Mouse (Mus musculus) cerebral cortex, adult 2 months (tissue): ENCODE data around the gene C1qb.

ENCODE experiments used
- WGBS: fragments of 180-500 bp; shearing (Covaris S2); methylation state at CpG from one replicate; pipeline ENCODE4 v1.1.7; 2018; 5-methylcytosine and 5-hydroxymethylcytosine counted together

C1qb gene

GRCm38 (mm10) chr4:136886101-136886500, at the start of gene C1qb:
Gene C1qb (minus strand): TSS chr4:136886187.
- WGBS, result 84% methylated on average over 7 of the region's 7 CpGs

- WGBS, result 61% methylated on average over 18 of the region's 18 CpGs
Measured at GRCm38 (mm10) chr4:136934746-136935613, 49.0 kb upstream of the C1qb start.

- 91% methylated on average over 8 of the region's 8 CpGs for WGBS
Measured at GRCm38 (mm10) chr4:136930474-136930873, 44.5 kb upstream of the C1qb start.

- WGBS, result 19% methylated on average over 5 of the region's 5 CpGs
Measured at GRCm38 (mm10) chr4:136928928-136929327, 42.9 kb upstream of the C1qb start.

GRCm38 (mm10) chr4:136925804-136926203, 39.8 kb upstream of the C1qb start:
- 31% methylated on average over 15 of the region's 15 CpGs for WGBS

- 47% methylated on average over 6 of the region's 6 CpGs for WGBS
Measured at GRCm38 (mm10) chr4:136924529-136924928, 38.5 kb upstream of the C1qb start.

- WGBS, result 63% methylated on average over 3 of the region's 3 CpGs
Measured at GRCm38 (mm10) chr4:136919526-136919925, 33.5 kb upstream of the C1qb start.

GRCm38 (mm10) chr4:136918834-136919233, 32.8 kb upstream of the C1qb start:
- WGBS, result 81% methylated on average over 8 of the region's 8 CpGs

- WGBS, result 56% methylated on average over 7 of the region's 7 CpGs
Measured at GRCm38 (mm10) chr4:136917165-136917524, 31.2 kb upstream of the C1qb start.

- 63% methylated on average over 20 of the region's 20 CpGs for WGBS
Measured at GRCm38 (mm10) chr4:136916359-136917164, 30.6 kb upstream of the C1qb start.

- WGBS, result 53% methylated on average over 9 of the region's 9 CpGs
Measured at GRCm38 (mm10) chr4:136912841-136913240, 26.9 kb upstream of the C1qb start.

- 31% methylated on average over 9 of the region's 9 CpGs for WGBS
Measured at GRCm38 (mm10) chr4:136911804-136912203, 25.8 kb upstream of the C1qb start.

GRCm38 (mm10) chr4:136911211-136911646, 25.2 kb upstream of the C1qb start:
- WGBS, result 18% methylated on average over 17 of the region's 17 CpGs

- 22% methylated on average over 7 of the region's 7 CpGs for WGBS
Measured at GRCm38 (mm10) chr4:136907033-136907432, 21.0 kb upstream of the C1qb start.

GRCm38 (mm10) chr4:136904767-136905539, 19.0 kb upstream of the C1qb start:
- WGBS, result 5% methylated on average over 23 of the region's 23 CpGs

GRCm38 (mm10) chr4:136899154-136899553, 13.2 kb upstream of the C1qb start:
- 67% methylated on average over 7 of the region's 7 CpGs for WGBS

GRCm38 (mm10) chr4:136898637-136899036, 12.7 kb upstream of the C1qb start, which contains the start of gene C1qa:
Gene C1qa (minus strand): TSS chr4:136898803.
- WGBS, result 81% methylated on average over 9 of the region's 9 CpGs

- WGBS, result 51% methylated on average over 9 of the region's 9 CpGs
Measured at GRCm38 (mm10) chr4:136898084-136898598, 12.2 kb upstream of the C1qb start.

GRCm38 (mm10) chr4:136896461-136896860, 10.5 kb upstream of the C1qb start:
- WGBS, result 33% methylated on average over 10 of the region's 10 CpGs

GRCm38 (mm10) chr4:136895861-136896260, 9.9 kb upstream of the C1qb start:
- WGBS, result 5% methylated on average over 14 of the region's 15 CpGs

- WGBS, result 72% methylated on average over 4 of the region's 4 CpGs
Measured at GRCm38 (mm10) chr4:136894821-136895220, 8.8 kb upstream of the C1qb start.
